Mouse (Mus musculus): ENCODE measurements around the gene Coq8b. TPM values are rescaled to one million over a fixed set of nuclear protein-coding genes. Genes with fewer than 3 reads are reported as not detected.

Coq8b gene
- total RNA-seq (2022) = 10 to 100 TPM; 42.5 to 85.7 (median 61.0) TPM

- DNase-seq = peak; percentile 96
Observed at GRCm38 (mm10) chr7:27232781-27233281, at the start of gene Coq8b. Gene Coq8b (plus strand): TSS chr7:27233023.

GRCm38 (mm10) chr7:27184964-27185363 is 47.9 kb upstream of the Coq8b start:
- no peak for DNase-seq

DNA sequence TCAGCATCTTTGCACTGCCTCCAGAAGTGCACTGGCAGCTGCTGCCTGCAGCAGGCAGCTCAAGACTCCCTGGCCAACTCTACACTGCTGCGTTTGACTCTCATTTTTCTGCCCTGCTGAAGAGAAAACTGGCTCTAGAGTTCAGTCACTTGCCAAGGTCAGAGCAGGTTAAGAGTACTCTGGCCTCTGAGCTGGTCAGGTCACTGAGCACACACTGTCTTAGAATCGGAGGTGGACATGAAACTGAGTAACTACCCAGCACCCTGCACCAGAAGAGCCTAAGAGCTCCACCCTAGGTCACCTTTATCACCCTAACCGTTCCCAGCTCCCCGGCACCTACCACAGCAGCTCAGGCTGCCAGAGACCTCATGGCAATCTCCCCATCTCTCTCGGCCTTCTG is 46.8 kb upstream of the Coq8b start:
- no peak for DNase-seq

GRCm38 (mm10) chr7:27189271-27189931 is 43.4 kb upstream of the Coq8b start:
- DNase-seq = no peak

GRCm38 (mm10) chr7:27192434-27192833 is 40.4 kb upstream of the Coq8b start:
- no peak for DNase-seq

DNA sequence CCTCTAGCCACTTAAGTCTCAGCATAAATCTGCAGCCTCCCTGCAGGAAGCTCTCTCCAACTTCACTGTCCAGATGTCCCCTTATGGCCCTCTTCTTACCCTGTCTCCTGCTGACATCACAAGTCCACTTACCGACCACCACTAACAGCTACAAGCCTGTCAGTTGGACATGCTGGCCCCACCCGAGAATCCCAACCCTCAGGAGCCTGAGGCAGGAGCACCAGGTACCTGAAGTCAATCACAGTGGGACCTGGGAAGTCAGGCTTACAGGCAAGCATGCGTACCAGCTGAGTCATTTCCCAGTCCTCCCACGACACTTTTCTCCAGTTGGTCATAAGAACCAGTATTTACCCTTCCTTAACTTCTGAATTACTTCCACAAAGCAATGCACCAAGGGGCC is 39.1 kb upstream of the Coq8b start:
- no peak for DNase-seq

DNA sequence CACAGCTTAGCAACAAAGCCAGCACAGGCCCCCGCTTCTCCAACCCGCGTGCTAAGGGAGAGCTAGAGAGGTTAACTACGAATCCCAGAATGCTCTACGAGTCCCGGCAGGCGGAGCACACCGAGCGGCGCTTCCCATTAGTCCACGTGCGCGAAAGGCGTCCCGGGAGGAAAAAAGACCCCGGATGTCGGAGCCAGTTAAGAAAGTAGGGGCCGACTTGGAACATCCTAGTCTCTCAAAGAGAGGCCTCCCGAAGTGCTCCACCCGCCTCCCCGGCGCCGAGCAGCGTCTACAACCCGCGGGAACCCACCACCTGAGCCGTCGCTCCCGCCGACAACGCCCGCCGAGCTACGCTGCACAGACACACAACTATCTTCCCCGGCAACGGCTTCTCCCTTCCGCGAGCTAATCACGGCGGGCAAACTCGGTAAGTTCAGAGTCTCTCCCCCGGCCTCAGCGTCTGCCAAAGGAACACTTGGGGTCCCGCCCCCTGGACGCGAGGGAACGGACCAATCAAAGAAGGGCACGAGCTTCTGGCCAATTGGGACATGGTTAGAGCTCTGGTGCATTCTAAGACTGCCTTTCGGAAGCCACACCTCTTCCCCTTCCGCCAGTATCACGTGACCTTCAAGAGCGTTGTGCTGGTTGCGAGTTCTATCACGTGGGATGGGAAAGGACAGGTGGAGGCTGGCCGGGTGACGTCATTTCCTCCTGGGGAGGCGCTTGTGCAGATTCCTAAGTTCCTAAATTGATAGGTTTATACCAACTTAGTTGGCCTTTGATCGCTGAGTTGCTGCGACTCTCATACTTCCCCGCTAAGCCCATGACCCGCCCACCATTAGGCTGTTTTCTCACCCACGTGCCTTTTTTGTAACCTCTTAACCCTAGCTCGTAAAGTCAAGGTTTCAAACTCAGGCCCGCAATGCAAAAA is 36.9 kb upstream of the Coq8b start, which contains the start of the genes BC024978 and Snrpa:
Gene BC024978, plus strand, starts transcription at position 101 of the 931 bp plus-strand sequence.
Gene Snrpa, minus strand, starts transcription at position 591 of the 931 bp plus-strand sequence.
- DNase-seq = peak; percentile 99

- no peak for DNase-seq
Observed at GRCm38 (mm10) chr7:27197136-27197535, 35.7 kb upstream of the Coq8b start.

DNA sequence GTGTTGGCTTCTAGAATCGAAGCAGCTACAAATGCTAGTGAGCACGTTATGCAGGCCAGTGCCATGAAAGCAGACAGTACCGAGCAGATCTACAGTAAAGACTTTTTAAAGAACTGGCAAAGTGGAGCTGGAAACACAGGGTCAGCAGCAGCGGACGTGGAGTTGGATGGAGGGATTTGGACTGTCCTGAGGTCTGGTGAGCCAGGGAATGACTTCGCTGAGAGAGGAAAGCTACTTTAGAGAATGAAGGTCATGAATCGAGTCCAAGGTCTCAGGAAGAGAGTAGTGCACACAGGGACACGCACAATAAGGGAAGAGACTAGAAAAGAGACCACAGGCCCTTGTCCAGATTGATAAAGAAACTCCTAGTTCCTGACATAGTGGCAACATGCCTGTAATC is 35.2 kb upstream of the Coq8b start:
- DNase-seq = peak; percentile 45

DNA sequence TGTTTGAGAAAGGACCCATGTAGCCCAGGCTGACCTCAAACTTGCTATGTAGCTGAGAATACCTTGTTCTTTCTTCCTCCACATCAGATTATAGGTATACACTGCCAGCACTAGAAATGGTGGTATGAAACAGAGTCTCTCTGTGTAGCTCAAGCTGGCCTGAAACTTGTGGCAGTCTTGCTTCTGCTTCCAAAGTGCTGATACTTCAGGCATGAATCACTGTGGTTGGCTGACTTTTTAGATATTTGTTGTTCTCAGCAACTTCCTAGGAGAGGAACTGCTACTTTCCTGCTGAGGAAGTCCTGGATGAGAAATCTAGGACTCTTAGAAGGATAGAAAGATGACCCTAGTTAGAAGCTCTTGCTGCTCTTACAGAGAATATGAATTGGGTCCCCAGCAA is 34.5 kb upstream of the Coq8b start:
- no peak for DNase-seq

- DNase-seq = no peak
Observed at GRCm38 (mm10) chr7:27198779-27199178, 34.0 kb upstream of the Coq8b start.

DNA sequence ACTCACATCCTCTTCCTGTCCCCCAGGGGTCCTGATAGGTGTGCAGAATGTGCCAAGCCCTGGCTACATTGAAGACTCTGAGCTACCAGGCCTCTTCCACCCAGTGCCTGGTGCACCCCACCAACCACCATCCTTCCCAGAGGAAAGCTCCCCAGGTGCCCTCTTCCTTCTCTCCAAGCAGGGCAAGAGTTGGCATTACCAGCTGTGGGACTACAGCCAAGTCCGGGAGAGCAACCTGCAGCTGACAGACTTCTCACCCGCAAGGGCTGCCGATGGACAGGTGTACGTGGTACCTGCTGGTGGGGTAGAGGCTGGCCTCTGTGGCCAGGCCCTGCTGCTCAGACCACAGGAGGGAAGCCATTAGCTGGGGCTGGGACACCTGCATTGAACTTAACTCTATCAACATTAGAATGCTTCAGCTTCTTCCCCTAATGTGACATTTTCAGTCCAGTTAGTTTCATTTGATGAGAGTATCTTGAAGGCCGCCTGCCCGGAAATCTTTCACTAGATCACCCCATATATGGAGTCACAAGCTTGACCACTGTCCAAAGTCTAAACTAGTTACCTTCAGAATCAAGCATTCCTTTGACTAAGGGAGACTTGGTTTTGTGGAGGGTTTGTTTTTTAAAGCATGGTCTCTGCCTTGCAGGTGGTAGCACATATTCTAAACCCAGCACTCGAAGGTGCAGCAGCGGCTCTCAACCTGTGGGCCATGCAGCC is 28.9 kb upstream of the Coq8b start:
- DNase-seq = no peak

DNA sequence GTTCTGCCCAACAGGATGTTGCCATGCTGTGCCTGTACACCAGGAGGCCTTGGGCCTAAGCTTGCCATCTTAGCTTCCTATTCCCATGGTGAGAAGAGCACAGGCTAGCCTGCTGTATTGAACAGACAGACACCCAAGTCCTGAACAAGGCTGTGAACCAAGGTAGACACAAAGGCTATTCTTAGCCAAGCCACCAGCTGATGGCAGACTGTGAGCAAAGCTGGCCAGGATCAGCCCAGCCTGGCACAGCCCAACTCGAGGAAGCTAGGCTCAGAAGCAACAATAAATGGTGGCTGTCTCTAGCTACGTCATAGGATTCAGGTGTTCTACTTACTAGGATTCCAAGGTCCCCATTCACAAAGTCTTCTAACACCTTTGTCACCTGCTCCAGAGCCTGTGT is 20.2 kb upstream of the Coq8b start:
- DNase-seq = no peak

- DNase-seq = no peak
Observed at GRCm38 (mm10) chr7:27218586-27218985, 14.2 kb upstream of the Coq8b start.

DNA sequence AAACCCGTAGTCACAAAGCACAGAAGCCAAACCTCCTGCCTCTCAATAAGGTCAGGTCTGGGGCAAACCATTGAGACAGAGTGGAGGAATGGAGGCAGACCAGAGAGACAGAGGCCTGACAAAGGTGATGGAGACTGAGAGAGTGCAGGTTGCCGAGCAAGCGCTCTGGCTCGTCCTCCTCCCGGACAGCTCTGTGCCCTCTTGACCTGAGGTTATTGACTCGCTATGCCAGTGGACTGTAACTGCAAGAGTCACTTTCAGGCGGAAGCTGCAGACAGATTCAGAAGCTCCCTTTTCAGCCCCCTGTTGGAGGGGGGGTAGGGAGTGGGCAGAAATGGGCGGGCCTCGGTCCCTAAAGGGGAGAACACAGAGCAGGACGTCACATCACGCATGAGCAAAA is 12.9 kb upstream of the Coq8b start:
- no peak for DNase-seq

DNA sequence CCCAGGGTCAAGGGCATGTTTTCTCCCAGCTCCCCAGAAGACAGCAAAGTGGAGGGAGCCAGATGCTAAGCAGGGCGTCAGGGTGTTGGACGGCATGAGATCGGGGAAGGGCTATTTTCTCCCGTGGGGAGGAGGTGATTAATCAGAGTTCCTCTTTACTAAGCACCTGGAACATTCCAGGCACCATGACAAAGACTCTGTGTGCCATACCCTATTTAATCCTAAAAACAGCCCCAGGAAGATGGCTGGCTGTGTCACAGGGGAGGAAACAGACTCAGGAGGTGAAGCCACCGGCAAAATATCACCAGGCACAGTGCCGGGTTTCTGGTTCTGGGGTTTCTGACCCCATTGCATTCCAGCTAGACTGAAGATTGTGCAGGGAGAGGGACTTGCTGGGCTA is 10.9 kb upstream of the Coq8b start:
- no peak for DNase-seq

DNA sequence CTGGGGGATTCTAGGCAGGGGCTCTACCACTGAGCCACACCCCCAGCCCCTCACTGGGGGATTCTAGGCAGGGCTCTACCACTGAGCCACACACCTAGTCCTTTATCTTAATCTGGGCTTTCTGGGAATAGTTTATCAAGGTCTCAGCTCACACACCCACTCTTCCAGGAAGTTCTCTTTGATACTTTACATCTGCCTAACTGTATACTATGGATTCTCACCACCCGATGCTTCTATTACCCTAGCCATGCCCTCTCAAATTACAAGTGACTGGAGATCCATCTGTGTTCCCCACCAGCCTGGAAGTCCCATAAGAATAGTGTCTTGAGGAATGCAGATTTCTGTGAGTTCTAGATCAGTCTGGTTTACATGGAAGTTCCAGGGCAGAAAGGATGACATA is 10.3 kb upstream of the Coq8b start:
- DNase-seq = no peak

GRCm38 (mm10) chr7:27224877-27225575 is 7.8 kb upstream of the Coq8b start:
- DNase-seq = peak; percentile 70

DNA sequence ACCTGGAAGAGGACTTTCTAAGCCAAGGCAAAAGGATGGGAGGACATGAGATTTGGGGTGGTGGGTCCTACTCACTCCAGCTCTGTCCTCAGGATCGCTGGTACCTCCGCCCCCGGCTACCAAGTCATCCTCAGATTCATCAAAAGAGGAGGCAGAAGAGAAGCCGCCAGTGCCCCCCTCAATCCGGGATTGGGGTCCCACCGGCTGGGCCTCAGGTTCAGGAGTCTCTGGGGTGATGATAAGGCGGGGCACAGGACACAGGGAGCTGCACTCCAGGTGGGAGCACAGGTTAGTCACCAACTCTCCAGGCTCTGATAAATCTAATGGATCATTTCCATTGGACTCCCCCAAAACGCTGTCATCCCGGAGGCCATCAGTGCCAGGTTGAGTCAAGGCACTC is 5.5 kb upstream of the Coq8b start:
- DNase-seq = peak; percentile 24

- DNase-seq = peak; percentile 37
Observed at GRCm38 (mm10) chr7:27227676-27228075, 5.1 kb upstream of the Coq8b start.

DNA sequence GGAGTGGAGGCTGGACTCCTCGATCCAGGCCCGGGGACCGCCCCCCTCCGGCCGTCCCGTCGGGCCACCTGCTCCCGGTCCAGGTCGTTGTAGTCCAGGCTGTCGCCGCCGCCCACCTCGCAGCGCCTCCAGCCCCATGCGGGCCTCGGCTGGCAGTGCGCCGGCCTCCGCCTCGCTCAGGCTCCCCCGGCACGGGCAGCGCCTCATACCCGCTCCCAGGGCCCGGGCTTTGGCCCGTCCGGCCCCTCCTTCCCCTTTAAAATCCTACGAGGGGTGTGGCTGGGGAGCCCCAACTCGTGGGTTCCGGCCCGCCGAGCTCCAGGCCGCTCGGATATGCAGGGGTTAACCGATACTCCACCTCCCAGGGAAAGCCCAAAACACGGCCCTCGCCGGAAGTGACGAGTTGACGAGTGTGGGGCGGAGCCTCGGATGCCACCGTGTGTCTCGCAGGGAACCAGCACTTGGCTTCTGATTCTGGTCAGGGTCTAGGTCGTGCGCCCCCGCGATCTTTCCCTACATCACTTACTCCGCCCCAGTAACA is 4.5 kb upstream of the Coq8b start, which contains the start of gene Itpkc:
Gene Itpkc, minus strand, starts transcription at position 381 of the 541 bp plus-strand sequence.
- DNase-seq = peak; percentile 90

GRCm38 (mm10) chr7:27228865-27229264 is 4.0 kb upstream of the Coq8b start:
- DNase-seq = no peak

Measured in adrenal gland, adult 8-10 months (tissue).